Mouse (Mus musculus) left cerebral cortex, adult 8-10 months (tissue): ENCODE results near the gene Pax6. TPM values are rescaled to one million over a fixed set of nuclear protein-coding genes. Genes with fewer than 3 reads are reported as not detected.

Experiments used
- DNase-seq, 2 experiments: peaks; one replicate each; pipeline ENCODE4 v3.0.0; 2022; ENCODE audit warnings: low spot score in 2 of 2
- total RNA-seq, 4 experiments: library from RNA; stranded (reverse); gene quantifications; 2 replicates each; pipeline ENCODE4 v1.2.4; 2022

Gene Pax6
- total RNA-seq, 4 experiments from 2014 or later: 9.3 to 12.0 (median 11.3) TPM

GRCm38 (mm10) chr2:105682634-105683351 lies 14.1 kb downstream of the Pax6 start:
- no peak for DNase-seq

GRCm38 (mm10) chr2:105683771-105684410 lies 15.2 kb downstream of the Pax6 start:
- DNase-seq: no peak

GRCm38 (mm10) chr2:105684991-105685650 lies 16.4 kb downstream of the Pax6 start:
- no peak for DNase-seq

GRCm38 (mm10) chr2:105685651-105686050 lies 17.0 kb downstream of the Pax6 start:
- no peak for DNase-seq

- no peak for DNase-seq
Observed at GRCm38 (mm10) chr2:105686363-105687316, 17.9 kb downstream of the Pax6 start.

GRCm38 (mm10) chr2:105687317-105687991 lies 18.8 kb downstream of the Pax6 start:
- DNase-seq: no peak

GRCm38 (mm10) chr2:105688011-105688410 lies 19.3 kb downstream of the Pax6 start:
- DNase-seq: no peak

- DNase-seq: no peak
Observed at GRCm38 (mm10) chr2:105688436-105689303, 20.0 kb downstream of the Pax6 start.

GRCm38 (mm10) chr2:105689304-105689770 lies 20.6 kb downstream of the Pax6 start:
- no peak for DNase-seq

GRCm38 (mm10) chr2:105689771-105690639 lies 21.3 kb downstream of the Pax6 start:
- no peak for DNase-seq

- DNase-seq: no peak
Observed at GRCm38 (mm10) chr2:105691296-105691695, 22.6 kb downstream of the Pax6 start.

- DNase-seq: no peak
Observed at GRCm38 (mm10) chr2:105697741-105698140, 29.0 kb downstream of the Pax6 start.

- DNase-seq: no peak
Observed at GRCm38 (mm10) chr2:105698631-105699030, 29.9 kb downstream of the Pax6 start.

- no peak for DNase-seq
Observed at GRCm38 (mm10) chr2:105701781-105702180, 33.1 kb downstream of the Pax6 start.

GRCm38 (mm10) chr2:105702586-105702985 lies 33.9 kb downstream of the Pax6 start:
- no peak for DNase-seq

GRCm38 (mm10) chr2:105705320-105705719 lies 36.6 kb downstream of the Pax6 start:
- DNase-seq: no peak

GRCm38 (mm10) chr2:105709126-105709525 lies 40.4 kb downstream of the Pax6 start:
- DNase-seq: no peak

- DNase-seq: no peak
Observed at GRCm38 (mm10) chr2:105710511-105710910, 41.8 kb downstream of the Pax6 start.
